Mouse (Mus musculus): ENCODE measurements around the gene Cacng5. TPM values are rescaled to one million over a fixed set of nuclear protein-coding genes. Genes with fewer than 3 reads are reported as not detected.

Gene Cacng5
- polyA plus RNA-seq, 1 experiment = 0.04 TPM

DNA sequence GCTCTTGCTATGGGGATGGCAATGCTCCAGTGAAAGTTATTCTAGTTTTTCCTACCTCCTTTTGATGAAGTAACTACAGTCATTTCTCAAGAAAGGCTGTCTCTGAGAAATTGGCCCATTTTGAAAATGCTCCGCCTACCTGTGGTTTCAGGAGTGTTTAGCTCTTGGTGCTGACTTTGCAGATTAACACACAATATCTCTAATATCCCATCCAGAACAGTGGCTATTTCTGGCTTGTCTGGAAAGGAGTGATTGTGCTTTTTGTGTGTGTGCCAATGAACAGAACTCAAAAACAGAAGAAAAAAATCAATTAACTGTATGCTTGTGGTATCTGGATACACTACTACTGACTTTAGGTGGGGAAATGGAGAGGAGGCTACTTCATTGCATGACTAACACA lies 33.1 kb upstream of the Cacng5 start:
- WGBS = 95% methylated on average over 1 of the region's 1 CpGs
- Histone ChIP-seq H3K27me3 (ENCODE audit: control insufficient read depth, insufficient read depth, low read length) (no peaks in the 10 kb centered on the region), H3K4me1 (replicated peaks; ENCODE audit: control insufficient read depth, insufficient read depth, low read length) (no peaks in the 10 kb centered on the region), H3K36me3 (ENCODE audit: control insufficient read depth, insufficient read depth, low read length) (peaks cover 9% of the 10 kb centered on the region; the same call in 1 of the 2 replicates), H3K4me3 (ENCODE audit: control insufficient read depth, insufficient read depth, low read length) (no peak overlapping the region), H3K27ac (ENCODE audit: control insufficient read depth, insufficient read depth, low read length) (no peak overlapping the region)
- no peak for DNase-seq
- TF ChIP-seq POLR2A (IDR thresholded peaks at IDR 0.05; ENCODE audit: control insufficient read depth, extremely low read depth, insufficient read depth, low read length, poor library complexity) = no peak
- TF ChIP-seq CTCF (IDR thresholded peaks at IDR 0.05; ENCODE audit: borderline replicate concordance, control insufficient read depth, extremely low read depth, insufficient read depth, low read length, poor library complexity) = no peak

DNA sequence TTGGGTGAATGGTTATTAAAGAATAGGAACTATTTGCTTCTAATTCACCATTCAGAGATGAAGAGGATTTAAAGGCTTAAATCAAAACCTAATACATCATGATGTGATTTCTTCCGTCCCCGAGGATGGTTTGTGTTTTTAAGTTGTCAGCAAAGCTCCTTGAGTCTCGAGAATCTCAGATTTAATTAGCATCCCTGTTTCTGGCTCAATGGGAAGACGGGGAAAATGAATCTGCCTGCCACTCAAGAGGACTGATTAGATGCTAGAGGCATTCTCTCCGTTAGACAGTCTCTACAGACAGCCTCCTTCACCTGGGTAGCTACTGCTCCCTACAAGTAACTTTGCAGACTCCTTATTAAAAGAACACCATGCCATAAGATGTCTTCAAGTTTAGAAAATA lies 32.0 kb upstream of the Cacng5 start:
- H3K27me3 ChIP-seq (ENCODE audit: control insufficient read depth, insufficient read depth, low read length) = no peaks in the 10 kb centered on the region
- H3K4me3 ChIP-seq (ENCODE audit: control insufficient read depth, insufficient read depth, low read length) = no peak overlapping the region
- no peak for DNase-seq
- WGBS = 94% methylated on average over 5 of the region's 5 CpGs
- H3K36me3 ChIP-seq (ENCODE audit: control insufficient read depth, insufficient read depth, low read length) = peaks cover 9% of the 10 kb centered on the region; the same call in 1 of the 2 replicates
- H3K27ac ChIP-seq (ENCODE audit: control insufficient read depth, insufficient read depth, low read length) = no peak overlapping the region
- TF ChIP-seq CTCF (IDR thresholded peaks at IDR 0.05; ENCODE audit: borderline replicate concordance, control insufficient read depth, extremely low read depth, insufficient read depth, low read length, poor library complexity) = no peak
- no peak for TF ChIP-seq POLR2A (IDR thresholded peaks at IDR 0.05; ENCODE audit: control insufficient read depth, extremely low read depth, insufficient read depth, low read length, poor library complexity)
- no peaks in the 10 kb centered on the region for H3K4me1 ChIP-seq (replicated peaks; ENCODE audit: control insufficient read depth, insufficient read depth, low read length)

DNA sequence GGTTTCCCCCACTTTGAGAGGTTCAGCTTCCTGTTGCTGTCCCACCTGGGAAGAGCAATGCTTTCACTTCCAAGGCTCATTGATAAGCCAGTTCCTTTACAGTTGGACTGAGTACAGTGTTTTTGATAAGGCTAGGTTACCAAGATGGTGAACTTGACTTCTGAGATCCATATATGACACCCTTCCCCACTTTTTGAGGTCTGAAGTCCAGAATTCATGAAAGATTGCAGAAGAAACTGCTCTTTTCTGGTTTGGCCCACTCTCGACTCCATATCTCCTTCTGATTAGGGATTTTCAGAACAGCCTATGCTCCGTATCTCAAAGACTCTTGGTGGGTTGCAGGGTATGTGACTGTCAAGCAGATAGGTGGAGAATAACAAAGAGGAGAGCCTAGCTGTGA lies 22.1 kb upstream of the Cacng5 start:
- no peak for TF ChIP-seq POLR2A (IDR thresholded peaks at IDR 0.05; ENCODE audit: control insufficient read depth, extremely low read depth, insufficient read depth, low read length, poor library complexity)
- no peak for TF ChIP-seq CTCF (IDR thresholded peaks at IDR 0.05; ENCODE audit: borderline replicate concordance, control insufficient read depth, extremely low read depth, insufficient read depth, low read length, poor library complexity)
- Histone ChIP-seq H3K4me1 (replicated peaks; ENCODE audit: control insufficient read depth, insufficient read depth, low read length) (no peaks in the 10 kb centered on the region), H3K27ac (ENCODE audit: control insufficient read depth, insufficient read depth, low read length) (no peak overlapping the region), H3K36me3 (ENCODE audit: control insufficient read depth, insufficient read depth, low read length) (no peaks in the 10 kb centered on the region; the same call in 1 of the 2 replicates), H3K27me3 (ENCODE audit: control insufficient read depth, insufficient read depth, low read length) (no peaks in the 10 kb centered on the region), H3K4me3 (ENCODE audit: control insufficient read depth, insufficient read depth, low read length) (no peak overlapping the region)
- WGBS = 90% methylated on average over 2 of the region's 2 CpGs
- no peak for DNase-seq

DNA sequence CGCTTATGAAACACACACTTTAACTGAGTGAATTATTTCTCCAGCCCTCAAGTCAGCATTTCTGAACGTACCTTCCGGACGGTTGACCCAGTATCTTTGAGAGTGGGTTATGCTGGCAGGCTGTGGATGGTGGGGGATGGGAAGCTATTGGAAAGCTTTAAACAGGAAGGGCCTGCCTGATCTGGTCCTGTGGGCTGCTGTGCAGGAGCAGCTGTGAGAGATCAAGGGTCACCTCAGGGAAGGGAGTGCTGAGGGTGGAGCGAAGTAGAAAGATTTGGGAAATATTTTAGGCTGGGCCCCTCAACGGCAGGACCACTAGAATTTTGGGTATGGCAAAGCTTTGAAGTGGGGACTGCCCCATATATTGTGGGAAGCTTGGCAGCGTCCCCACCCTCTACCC lies 16.9 kb upstream of the Cacng5 start:
- H3K4me3 ChIP-seq (ENCODE audit: control insufficient read depth, insufficient read depth, low read length) = no peak overlapping the region
- no peaks in the 10 kb centered on the region for H3K36me3 ChIP-seq (ENCODE audit: control insufficient read depth, insufficient read depth, low read length)
- WGBS = 82% methylated on average over 7 of the region's 7 CpGs
- TF ChIP-seq POLR2A (IDR thresholded peaks at IDR 0.05; ENCODE audit: control insufficient read depth, extremely low read depth, insufficient read depth, low read length, poor library complexity) (no peak), CTCF (IDR thresholded peaks at IDR 0.05; ENCODE audit: borderline replicate concordance, control insufficient read depth, extremely low read depth, insufficient read depth, low read length, poor library complexity) (no peak)
- no peaks in the 10 kb centered on the region for H3K4me1 ChIP-seq (replicated peaks; ENCODE audit: control insufficient read depth, insufficient read depth, low read length)
- H3K27me3 ChIP-seq (ENCODE audit: control insufficient read depth, insufficient read depth, low read length) = no peaks in the 10 kb centered on the region
- H3K27ac ChIP-seq (ENCODE audit: control insufficient read depth, insufficient read depth, low read length) = no peak overlapping the region
- DNase-seq = no peak

DNA sequence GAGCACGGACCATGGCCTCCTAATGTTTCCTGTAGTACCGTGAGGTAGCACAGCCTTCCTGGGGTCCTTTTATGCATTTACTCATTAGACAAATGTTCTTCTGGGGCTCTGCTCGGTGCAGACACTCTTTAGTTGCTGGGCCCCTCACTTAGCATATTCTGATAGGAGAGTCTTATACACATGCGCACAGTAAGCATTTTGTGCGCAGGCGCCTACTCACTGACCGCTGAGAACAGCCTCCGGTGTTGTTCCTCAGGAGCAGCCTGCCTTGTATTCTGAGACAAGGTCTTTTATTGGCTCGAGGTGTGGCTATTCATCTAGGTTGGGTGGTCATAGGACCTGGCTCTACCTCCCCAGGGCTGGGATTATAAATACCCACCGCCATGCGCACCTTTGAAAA lies 16.4 kb upstream of the Cacng5 start:
- DNase-seq = no peak
- Histone ChIP-seq H3K36me3 (ENCODE audit: control insufficient read depth, insufficient read depth, low read length) (no peaks in the 10 kb centered on the region), H3K27ac (ENCODE audit: control insufficient read depth, insufficient read depth, low read length) (no peak overlapping the region), H3K4me3 (ENCODE audit: control insufficient read depth, insufficient read depth, low read length) (no peak overlapping the region), H3K4me1 (replicated peaks; ENCODE audit: control insufficient read depth, insufficient read depth, low read length) (no peaks in the 10 kb centered on the region), H3K27me3 (ENCODE audit: control insufficient read depth, insufficient read depth, low read length) (no peaks in the 10 kb centered on the region)
- TF ChIP-seq POLR2A (IDR thresholded peaks at IDR 0.05; ENCODE audit: control insufficient read depth, extremely low read depth, insufficient read depth, low read length, poor library complexity) = no peak
- TF ChIP-seq CTCF (IDR thresholded peaks at IDR 0.05; ENCODE audit: borderline replicate concordance, control insufficient read depth, extremely low read depth, insufficient read depth, low read length, poor library complexity) = no peak
- 91% methylated on average over 11 of the region's 11 CpGs for WGBS

DNA sequence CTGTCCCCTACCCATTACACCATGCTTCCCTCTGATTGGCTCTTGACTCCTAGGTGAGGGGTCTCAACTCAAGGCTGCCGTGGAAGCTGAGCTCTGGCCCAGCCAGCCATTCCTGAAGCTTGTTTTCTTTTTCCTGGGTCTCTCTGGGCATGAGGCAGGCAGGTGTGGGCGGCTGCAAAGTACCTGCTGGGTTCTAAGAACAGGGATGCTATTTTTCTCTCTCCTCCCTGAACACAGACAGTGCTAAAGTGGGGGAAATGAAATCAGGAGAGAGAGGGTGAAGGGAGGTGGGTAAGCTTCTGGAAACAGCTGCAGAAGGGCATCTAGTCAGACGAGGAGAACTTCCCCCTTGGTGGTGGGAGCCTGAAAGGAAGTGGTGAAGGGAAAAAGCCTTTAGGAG lies 14.9 kb upstream of the Cacng5 start:
- Histone ChIP-seq H3K27ac (ENCODE audit: control insufficient read depth, insufficient read depth, low read length) (no peak overlapping the region), H3K4me3 (ENCODE audit: control insufficient read depth, insufficient read depth, low read length) (no peak overlapping the region), H3K36me3 (ENCODE audit: control insufficient read depth, insufficient read depth, low read length) (no peaks in the 10 kb centered on the region), H3K4me1 (replicated peaks; ENCODE audit: control insufficient read depth, insufficient read depth, low read length) (no peaks in the 10 kb centered on the region), H3K27me3 (ENCODE audit: control insufficient read depth, insufficient read depth, low read length) (no peaks in the 10 kb centered on the region)
- no peak for TF ChIP-seq CTCF (IDR thresholded peaks at IDR 0.05; ENCODE audit: borderline replicate concordance, control insufficient read depth, extremely low read depth, insufficient read depth, low read length, poor library complexity)
- TF ChIP-seq POLR2A (IDR thresholded peaks at IDR 0.05; ENCODE audit: control insufficient read depth, extremely low read depth, insufficient read depth, low read length, poor library complexity) = no peak
- DNase-seq = no peak
- 51% methylated on average over 3 of the region's 3 CpGs for WGBS

DNA sequence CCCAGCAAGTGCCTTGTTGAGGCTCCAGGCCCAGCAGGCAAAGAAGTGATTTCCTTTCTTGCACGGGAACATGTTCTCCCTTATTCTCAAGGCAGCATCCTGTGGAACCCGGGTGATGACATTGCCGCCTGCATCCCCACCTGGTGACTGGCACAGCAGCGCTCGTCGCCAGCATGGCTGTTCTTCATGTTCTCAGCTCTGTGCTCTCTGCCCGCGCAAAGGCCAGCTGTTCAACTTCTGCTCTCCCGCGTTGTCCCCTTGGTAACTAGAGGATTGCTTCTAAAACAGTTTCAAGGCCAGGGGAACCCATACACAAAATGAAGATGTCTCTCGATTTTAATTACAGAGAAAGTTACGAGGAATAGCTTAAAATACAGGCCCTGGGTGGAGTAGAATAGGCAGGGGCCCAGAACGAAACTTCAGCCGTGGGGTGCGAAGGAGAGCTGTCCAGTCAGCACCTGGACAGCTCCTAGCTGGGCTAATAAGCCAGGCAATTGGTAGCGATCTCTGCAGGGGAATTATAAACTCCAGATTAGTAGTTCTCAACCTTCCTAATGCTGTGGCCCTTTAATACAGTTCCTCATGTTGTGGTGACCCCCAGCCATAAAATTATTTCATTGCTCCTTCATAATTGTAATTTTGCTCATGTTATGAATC lies 5.1 kb upstream of the Cacng5 start:
- 56% methylated on average over 16 of the region's 16 CpGs for WGBS
- no peaks in the 10 kb centered on the region; the same call in 1 of the 2 replicates for H3K27me3 ChIP-seq (ENCODE audit: control insufficient read depth, insufficient read depth, low read length)
- H3K4me3 ChIP-seq (ENCODE audit: control insufficient read depth, insufficient read depth, low read length) = no peak overlapping the region
- no peak for DNase-seq
- H3K4me1 ChIP-seq (replicated peaks; ENCODE audit: control insufficient read depth, insufficient read depth, low read length) = no peaks in the 10 kb centered on the region
- no peak overlapping the region for H3K27ac ChIP-seq (ENCODE audit: control insufficient read depth, insufficient read depth, low read length)
- TF ChIP-seq CTCF (IDR thresholded peaks at IDR 0.05; ENCODE audit: borderline replicate concordance, control insufficient read depth, extremely low read depth, insufficient read depth, low read length, poor library complexity) (no peak), POLR2A (IDR thresholded peaks at IDR 0.05; ENCODE audit: control insufficient read depth, extremely low read depth, insufficient read depth, low read length, poor library complexity) (no peak)
- H3K36me3 ChIP-seq (ENCODE audit: control insufficient read depth, insufficient read depth, low read length) = no peaks in the 10 kb centered on the region

Data from thymus, adult 2 months (tissue).